Mouse (Mus musculus): Measurements from ENCODE around the gene Lpp. TPM values are rescaled to one million over a fixed set of nuclear protein-coding genes. Genes with fewer than 3 reads are reported as not detected.

Gene Lpp
- polyA plus RNA-seq, 1 experiment from 2014 or later, result 51.0 TPM

- no peak for ATAC-seq (ENCODE audit: insufficient number of reproducible peaks, low FRiP score, low TSS enrichment, low read depth)
- Histone ChIP-seq H3K9ac (no peak overlapping the region), H3K27me3 (no peaks in the 10 kb centered on the region), H3K4me3 (no peak overlapping the region), H3K4me2 (no peak overlapping the region), H3K27ac (no peak overlapping the region), H3K36me3 (peaks cover 17% of the 10 kb centered on the region; the same call in 1 of the 2 replicates), H3K9me3 (no peaks in the 10 kb centered on the region), H3K4me1 (peaks cover 13% of the 10 kb centered on the region)
- whole genome bisulfite sequencing, result 22% methylated on average over 4 of the region's 4 CpGs
These were observed 61.2 kb downstream of the Lpp start for GRCm38 (mm10) chr16:24454493-24454892.

DNA sequence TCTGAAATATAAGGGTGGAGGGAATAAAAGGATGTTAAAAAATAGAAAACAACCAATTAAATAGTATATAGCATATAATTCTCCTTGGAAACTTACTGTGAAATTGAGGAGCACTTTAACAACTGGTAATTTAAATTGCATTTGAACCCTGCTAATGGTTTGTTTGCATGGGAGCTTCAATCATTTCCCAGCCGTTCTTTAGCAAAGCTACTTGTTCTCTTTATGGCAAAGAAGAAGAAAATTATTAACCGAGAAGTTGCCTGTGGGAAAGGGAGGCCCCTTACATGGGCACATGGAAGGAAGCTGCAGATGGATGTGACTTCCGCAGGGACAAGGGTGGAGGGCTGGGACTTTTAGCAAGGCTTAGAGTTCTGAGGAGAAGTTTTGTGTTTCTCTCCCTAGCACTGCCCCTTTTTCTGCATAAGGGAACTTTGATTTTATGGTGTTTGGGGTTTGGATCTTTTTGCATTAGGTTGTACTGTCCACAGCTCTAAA is 62.1 kb downstream of the Lpp start:
- WGBS, result 45% methylated on average over 3 of the region's 3 CpGs
- ATAC-seq (ENCODE audit: insufficient number of reproducible peaks, low FRiP score, low TSS enrichment, low read depth), result no peak

DNA sequence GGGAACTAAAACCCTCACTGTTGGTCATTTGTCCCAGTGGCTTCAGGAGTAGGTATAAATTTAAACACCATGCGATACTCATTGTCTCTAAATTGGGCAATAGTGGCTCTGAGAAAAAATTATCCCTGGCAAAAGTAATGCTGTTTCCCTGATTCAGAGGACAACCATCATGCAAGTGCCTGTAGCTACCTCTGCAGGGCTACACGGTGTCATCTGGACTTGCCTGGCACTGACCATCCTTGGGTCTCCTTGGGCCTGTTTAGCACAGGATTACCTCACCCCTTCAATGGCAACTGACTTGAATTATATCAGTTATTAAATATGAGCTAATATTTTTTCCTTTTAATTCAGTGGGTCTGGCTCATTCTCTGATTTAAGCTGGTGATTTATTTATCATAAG is 70.5 kb downstream of the Lpp start:
- H3K27me3 ChIP-seq, result no peaks in the 10 kb centered on the region
- no peak overlapping the region for H3K27ac ChIP-seq
- 87% methylated on average over 2 of the region's 2 CpGs for WGBS
- peaks cover 10% of the 10 kb centered on the region for H3K4me1 ChIP-seq
- no peak for ATAC-seq (ENCODE audit: insufficient number of reproducible peaks, low FRiP score, low TSS enrichment, low read depth)
- no peak overlapping the region for H3K9ac ChIP-seq
- no peaks in the 10 kb centered on the region for H3K9me3 ChIP-seq
- 0 out of 2 replicates have a peak, but pooled peaks cover 8% of the 10 kb centered on the region for H3K36me3 ChIP-seq
- H3K4me3 ChIP-seq, result no peak overlapping the region
- no peak overlapping the region for H3K4me2 ChIP-seq

More for the DNA sequence above, 62.1 kb downstream of the Lpp start:
- H3K4me2 ChIP-seq, result no peak overlapping the region
- H3K9me3 ChIP-seq, result no peaks in the 10 kb centered on the region
- no peak overlapping the region for H3K4me3 ChIP-seq
- peaks cover 10% of the 10 kb centered on the region for H3K4me1 ChIP-seq
- H3K36me3 ChIP-seq, result peaks cover 17% of the 10 kb centered on the region; the same call in 1 of the 2 replicates
- H3K27me3 ChIP-seq, result no peaks in the 10 kb centered on the region
- no peak overlapping the region for H3K27ac ChIP-seq
- no peak overlapping the region for H3K9ac ChIP-seq

DNA sequence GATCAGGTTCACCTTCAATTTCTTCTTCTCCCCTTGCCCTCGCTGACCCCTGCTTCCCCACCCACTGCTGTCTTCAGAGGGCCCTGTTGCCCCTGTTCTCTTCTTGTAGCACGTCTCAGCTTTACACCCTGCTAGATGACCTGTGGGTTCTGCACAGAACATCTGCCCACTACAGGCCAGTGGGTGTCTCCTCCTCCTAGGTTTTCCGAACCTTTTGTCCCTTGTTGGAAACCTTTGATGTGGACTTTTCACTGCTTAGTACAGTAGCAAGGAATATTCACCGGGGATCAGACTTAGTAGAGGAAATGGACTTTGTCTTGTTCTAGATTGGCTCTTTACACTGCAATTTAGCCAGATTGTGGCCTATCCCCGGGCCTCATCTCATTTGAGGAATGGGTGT is 71.1 kb downstream of the Lpp start:
- ATAC-seq (ENCODE audit: insufficient number of reproducible peaks, low FRiP score, low TSS enrichment, low read depth), result no peak
- no peaks in the 10 kb centered on the region for H3K27me3 ChIP-seq
- H3K9me3 ChIP-seq, result no peaks in the 10 kb centered on the region
- H3K27ac ChIP-seq, result no peak overlapping the region
- no peak overlapping the region for H3K4me3 ChIP-seq
- no peak overlapping the region for H3K9ac ChIP-seq
- 74% methylated on average over 5 of the region's 5 CpGs for WGBS
- H3K4me1 ChIP-seq, result peaks cover 10% of the 10 kb centered on the region
- 0 out of 2 replicates have a peak, but pooled peaks cover 5% of the 10 kb centered on the region for H3K36me3 ChIP-seq
- no peak overlapping the region for H3K4me2 ChIP-seq

GRCm38 (mm10) chr16:24465633-24466032 is 72.3 kb downstream of the Lpp start:
- Histone ChIP-seq H3K4me2 (no peak overlapping the region), H3K27me3 (no peaks in the 10 kb centered on the region), H3K27ac (no peak overlapping the region), H3K9ac (no peak overlapping the region), H3K4me1 (peaks cover 4% of the 10 kb centered on the region; the same call in 1 of the 2 replicates), H3K4me3 (no peak overlapping the region), H3K36me3 (0 out of 2 replicates have a peak, but pooled peaks cover 5% of the 10 kb centered on the region), H3K9me3 (no peaks in the 10 kb centered on the region)
- 85% methylated on average over 5 of the region's 5 CpGs for WGBS
- ATAC-seq (ENCODE audit: insufficient number of reproducible peaks, low FRiP score, low TSS enrichment, low read depth), result no peak

DNA sequence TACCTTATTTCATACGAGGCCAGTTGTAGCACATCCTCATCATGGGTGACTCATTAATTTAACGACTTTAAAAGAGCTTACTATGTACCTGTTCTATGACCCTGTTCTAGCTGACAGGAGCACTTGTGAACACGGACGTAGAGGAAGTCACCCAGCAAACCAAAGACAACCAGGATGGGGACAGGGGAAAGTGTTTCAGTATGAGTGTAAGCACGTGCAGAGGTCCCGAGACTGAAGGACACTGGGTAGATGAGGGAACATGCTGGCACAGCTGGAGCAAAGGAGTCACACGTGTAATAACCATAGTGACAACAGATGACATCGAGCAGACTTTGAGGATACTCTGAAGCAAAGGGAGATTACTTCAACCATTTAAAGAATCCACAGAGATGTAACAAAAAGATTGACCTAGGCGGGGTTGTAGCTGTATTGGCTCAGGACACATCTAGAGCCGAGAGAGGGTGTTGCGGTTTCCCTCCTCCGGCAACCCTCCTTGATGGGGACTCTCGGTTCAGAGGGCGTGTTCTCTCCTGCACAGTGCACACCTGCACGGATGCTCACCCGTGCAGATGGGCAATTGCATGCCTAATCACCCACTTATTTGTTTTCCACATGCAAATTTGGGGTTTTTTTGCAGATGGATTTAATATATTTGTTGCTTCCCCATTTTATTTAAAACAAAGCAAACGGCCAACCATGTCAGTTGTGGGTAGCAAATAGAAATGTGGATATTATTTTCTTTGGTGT is 74.4 kb downstream of the Lpp start:
- no peaks in the 10 kb centered on the region for H3K27me3 ChIP-seq
- H3K9ac ChIP-seq, result no peak overlapping the region
- no peak overlapping the region for H3K4me2 ChIP-seq
- no peak for ATAC-seq (ENCODE audit: insufficient number of reproducible peaks, low FRiP score, low TSS enrichment, low read depth)
- 70% methylated on average over 17 of the region's 17 CpGs for WGBS
- H3K4me3 ChIP-seq, result no peak overlapping the region
- no peak overlapping the region for H3K27ac ChIP-seq
- H3K4me1 ChIP-seq, result no peaks in the 10 kb centered on the region
- no peaks in the 10 kb centered on the region for H3K9me3 ChIP-seq
- 0 out of 2 replicates have a peak, but pooled peaks cover 5% of the 10 kb centered on the region for H3K36me3 ChIP-seq

- Histone ChIP-seq H3K4me1 (no peaks in the 10 kb centered on the region), H3K9me3 (no peaks in the 10 kb centered on the region), H3K27me3 (no peaks in the 10 kb centered on the region), H3K27ac (no peak overlapping the region), H3K36me3 (0 out of 2 replicates have a peak, but pooled peaks cover 5% of the 10 kb centered on the region), H3K4me2 (no peak overlapping the region), H3K4me3 (no peak overlapping the region), H3K9ac (no peak overlapping the region)
- 64% methylated on average over 3 of the region's 3 CpGs for WGBS
- no peak for ATAC-seq (ENCODE audit: insufficient number of reproducible peaks, low FRiP score, low TSS enrichment, low read depth)
These were observed 76.0 kb downstream of the Lpp start for GRCm38 (mm10) chr16:24469313-24469712.

DNA sequence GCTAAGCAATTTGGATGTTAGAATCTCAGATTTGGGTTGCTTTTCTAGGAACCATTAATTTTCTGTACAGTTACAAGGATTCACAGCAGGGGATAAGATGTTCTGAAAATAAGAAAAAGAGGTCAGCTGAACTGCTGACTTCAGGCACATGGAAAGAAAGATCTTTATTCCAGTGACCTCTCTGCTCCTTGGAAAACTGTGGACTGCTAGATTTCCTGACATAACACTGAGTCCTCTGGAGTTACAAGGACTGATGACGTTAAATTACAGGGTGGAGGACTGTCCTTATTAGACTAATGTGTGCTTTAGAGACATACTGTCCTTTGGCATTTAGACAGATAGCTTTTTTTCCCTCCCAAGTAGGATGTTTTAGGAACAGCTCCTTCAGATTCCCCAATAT is 77.3 kb downstream of the Lpp start:
- no peaks in the 10 kb centered on the region for H3K27me3 ChIP-seq
- H3K9ac ChIP-seq, result no peak overlapping the region
- H3K27ac ChIP-seq, result no peak overlapping the region
- peaks cover 4% of the 10 kb centered on the region for H3K4me1 ChIP-seq
- no peak overlapping the region for H3K4me3 ChIP-seq
- no peak for ATAC-seq (ENCODE audit: insufficient number of reproducible peaks, low FRiP score, low TSS enrichment, low read depth)
- no peak overlapping the region for H3K4me2 ChIP-seq
- H3K9me3 ChIP-seq, result no peaks in the 10 kb centered on the region
- H3K36me3 ChIP-seq, result 0 out of 2 replicates have a peak, but pooled peaks cover 5% of the 10 kb centered on the region
- WGBS, result 67% methylated on average over 1 of the region's 1 CpGs

GRCm38 (mm10) chr16:24471029-24471428 is 77.7 kb downstream of the Lpp start:
- no peak for ATAC-seq (ENCODE audit: insufficient number of reproducible peaks, low FRiP score, low TSS enrichment, low read depth)
- Histone ChIP-seq H3K27ac (no peak overlapping the region), H3K9ac (no peak overlapping the region), H3K4me3 (no peak overlapping the region), H3K4me2 (no peak overlapping the region), H3K9me3 (no peaks in the 10 kb centered on the region), H3K27me3 (no peaks in the 10 kb centered on the region), H3K4me1 (peaks cover 8% of the 10 kb centered on the region), H3K36me3 (0 out of 2 replicates have a peak, but pooled peaks cover 5% of the 10 kb centered on the region)
- 73% methylated on average over 4 of the region's 4 CpGs for WGBS

DNA sequence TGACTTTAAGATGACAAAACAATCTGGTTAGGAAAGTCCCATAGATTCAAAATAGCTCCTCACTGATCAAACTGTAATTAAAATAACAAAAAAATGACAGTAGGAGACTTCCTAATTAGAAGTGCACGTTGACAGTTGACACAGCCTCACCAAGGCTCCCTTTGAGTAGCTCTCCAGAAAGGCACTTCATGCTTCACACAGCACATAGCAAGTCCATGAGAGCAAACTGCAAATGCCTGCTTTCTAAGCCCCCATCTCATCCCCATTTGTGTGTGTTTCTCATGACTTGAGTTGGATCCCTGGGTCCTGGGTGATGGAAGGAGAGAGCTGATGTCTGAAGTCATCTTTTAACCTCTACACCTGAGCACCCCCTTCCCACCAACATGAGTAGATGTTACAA is 78.5 kb downstream of the Lpp start:
- Histone ChIP-seq H3K27ac (no peak overlapping the region), H3K27me3 (no peaks in the 10 kb centered on the region), H3K4me3 (no peak overlapping the region), H3K36me3 (0 out of 2 replicates have a peak, but pooled peaks cover 5% of the 10 kb centered on the region), H3K9me3 (no peaks in the 10 kb centered on the region), H3K9ac (no peak overlapping the region), H3K4me1 (peaks cover 15% of the 10 kb centered on the region), H3K4me2 (no peak overlapping the region)
- 66% methylated on average over 1 of the region's 1 CpGs for WGBS
- ATAC-seq (ENCODE audit: insufficient number of reproducible peaks, low FRiP score, low TSS enrichment, low read depth), result no peak

DNA sequence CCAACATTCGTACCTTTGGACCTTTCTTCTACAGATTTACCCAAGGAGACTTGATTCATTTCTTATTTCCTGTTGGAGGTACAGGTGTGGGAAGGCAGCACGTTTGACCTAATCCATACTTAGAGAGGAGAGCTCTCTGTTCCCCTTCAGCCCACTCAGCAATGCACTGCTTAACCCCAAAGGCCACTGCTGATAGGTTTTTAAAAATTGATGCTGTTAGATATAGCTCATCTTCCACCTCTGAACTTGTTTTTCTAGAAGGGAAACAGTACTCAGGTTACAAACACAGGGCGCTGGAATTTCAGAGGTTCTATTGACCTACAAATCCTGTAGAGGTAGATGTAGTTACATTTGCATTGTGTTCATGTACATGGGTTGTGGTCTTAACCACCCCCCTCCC is 80.7 kb downstream of the Lpp start:
- H3K4me3 ChIP-seq, result no peak overlapping the region
- no peaks in the 10 kb centered on the region for H3K27me3 ChIP-seq
- no peak for ATAC-seq (ENCODE audit: insufficient number of reproducible peaks, low FRiP score, low TSS enrichment, low read depth)
- no peaks in the 10 kb centered on the region for H3K36me3 ChIP-seq
- H3K27ac ChIP-seq, result no peak overlapping the region
- H3K4me1 ChIP-seq, result peaks cover 16% of the 10 kb centered on the region
- no peak overlapping the region for H3K9ac ChIP-seq
- H3K4me2 ChIP-seq, result no peak overlapping the region
- 62% methylated on average over 3 of the region's 3 CpGs for WGBS
- H3K9me3 ChIP-seq, result no peaks in the 10 kb centered on the region

- WGBS, result 47% methylated on average over 6 of the region's 6 CpGs
- Histone ChIP-seq H3K4me3 (no peak overlapping the region), H3K9ac (no peak overlapping the region), H3K36me3 (no peaks in the 10 kb centered on the region), H3K4me2 (no peak overlapping the region), H3K4me1 (peaks cover 16% of the 10 kb centered on the region), H3K27me3 (no peaks in the 10 kb centered on the region), H3K9me3 (0 out of 2 replicates have a peak, but pooled peaks cover 3% of the 10 kb centered on the region), H3K27ac (no peak overlapping the region)
- no peak for ATAC-seq (ENCODE audit: insufficient number of reproducible peaks, low FRiP score, low TSS enrichment, low read depth)
These were observed 81.5 kb downstream of the Lpp start for GRCm38 (mm10) chr16:24474781-24475180.

Measured in limb, embryonic 15.5 days (tissue).